Mouse (Mus musculus): ENCODE results near the gene Stub1. TPM values are rescaled to one million over a fixed set of nuclear protein-coding genes. Genes with fewer than 3 reads are reported as not detected.

Gene Stub1
- polyA plus RNA-seq, 1 experiment from 2014 or later: 322 TPM

- Histone ChIP-seq H3K27ac (ENCODE audit: low read depth, low read length) (peak overlapping the region; percentile 94), H3K4me1 (replicated peaks; ENCODE audit: control insufficient read depth, insufficient read depth, low read length) (peaks cover 31% of the 10 kb centered on the region), H3K27me3 (ENCODE audit: control insufficient read depth, insufficient read depth, low read length) (no peaks in the 10 kb centered on the region), H3K36me3 (ENCODE audit: control insufficient read depth, insufficient read depth, low read length) (no peaks in the 10 kb centered on the region), H3K9ac (ENCODE audit: low read length) (peak overlapping the region; percentile 90), H3K4me2 (ENCODE audit: low read depth, low read length, severe bottlenecking) (peak overlapping the region; percentile 91), H3K4me3 (ENCODE audit: low read depth, low read length) (peak overlapping the region; percentile 82), H3K9me3 (ENCODE audit: control insufficient read depth, low read length) (no peaks in the 10 kb centered on the region)
- under 1% methylated on average over 37 of the region's 37 CpGs for WGBS
- DNase-seq (ENCODE audit: low spot score) (peak; percentile 68), ATAC-seq (replicated peaks; ENCODE audit: low FRiP score) (no peak)
These were observed 36.9 kb downstream of the Stub1 start for GRCm38 (mm10) chr17:25796211-25796771.

GRCm38 (mm10) chr17:25795609-25796092 lies 37.6 kb downstream of the Stub1 start, which contains the start of gene AC134908.4:
AC134908.4 (minus strand) TSS chr17:25795659.
- peak; percentile 32 for ATAC-seq (replicated peaks; ENCODE audit: low FRiP score)

GRCm38 (mm10) chr17:25794998-25795397 lies 38.2 kb downstream of the Stub1 start:
- Histone ChIP-seq H3K9ac (ENCODE audit: low read length) (peak overlapping the region; percentile 90), H3K27ac (ENCODE audit: low read depth, low read length) (peak overlapping the region; percentile 94), H3K27me3 (ENCODE audit: control insufficient read depth, insufficient read depth, low read length) (no peaks in the 10 kb centered on the region), H3K4me3 (ENCODE audit: low read depth, low read length) (peak overlapping the region; percentile 82), H3K4me1 (replicated peaks; ENCODE audit: control insufficient read depth, insufficient read depth, low read length) (peaks cover 37% of the 10 kb centered on the region), H3K36me3 (ENCODE audit: control insufficient read depth, insufficient read depth, low read length) (no peaks in the 10 kb centered on the region), H3K9me3 (ENCODE audit: control insufficient read depth, low read length) (no peaks in the 10 kb centered on the region), H3K4me2 (ENCODE audit: low read depth, low read length, severe bottlenecking) (peak overlapping the region; percentile 91)
- DNase-seq (ENCODE audit: low spot score) (peak; percentile 66), ATAC-seq (replicated peaks; ENCODE audit: low FRiP score) (no peak)
- 51% methylated on average over 17 of the region's 17 CpGs for WGBS

More at GRCm38 (mm10) chr17:25795609-25796092, 37.6 kb downstream of the Stub1 start, which contains the start of gene AC134908.4:
- peak within 1 kb of the TSS; percentile 82 for H3K4me3 ChIP-seq (ENCODE audit: low read depth, low read length)
- H3K9me3 ChIP-seq (ENCODE audit: control insufficient read depth, low read length): no peaks in the 10 kb centered on the region
- DNase-seq (ENCODE audit: low spot score): peak; percentile 81
- peak within 1 kb of the TSS; percentile 94 for H3K27ac ChIP-seq (ENCODE audit: low read depth, low read length)
- H3K4me1 ChIP-seq (replicated peaks; ENCODE audit: control insufficient read depth, insufficient read depth, low read length): peaks cover 35% of the 10 kb centered on the region
- peak within 1 kb of the TSS; percentile 90 for H3K9ac ChIP-seq (ENCODE audit: low read length)
- no peaks in the 10 kb centered on the region for H3K27me3 ChIP-seq (ENCODE audit: control insufficient read depth, insufficient read depth, low read length)
- H3K36me3 ChIP-seq (ENCODE audit: control insufficient read depth, insufficient read depth, low read length): no peaks in the 10 kb centered on the region
- under 1% methylated on average over 6 of the region's 6 CpGs for WGBS
- H3K4me2 ChIP-seq (ENCODE audit: low read depth, low read length, severe bottlenecking): peak within 1 kb of the TSS; percentile 91

- 20% methylated on average over 13 of the region's 13 CpGs for WGBS
- peak overlapping the region; percentile 90 for H3K9ac ChIP-seq (ENCODE audit: low read length)
- no peaks in the 10 kb centered on the region for H3K27me3 ChIP-seq (ENCODE audit: control insufficient read depth, insufficient read depth, low read length)
- peak overlapping the region; percentile 94 for H3K27ac ChIP-seq (ENCODE audit: low read depth, low read length)
- DNase-seq (ENCODE audit: low spot score) (peak; percentile 74), ATAC-seq (replicated peaks; ENCODE audit: low FRiP score) (peak; percentile 32; the same call in 1 of the 2 replicates)
- peaks cover 37% of the 10 kb centered on the region for H3K4me1 ChIP-seq (replicated peaks; ENCODE audit: control insufficient read depth, insufficient read depth, low read length)
- no peaks in the 10 kb centered on the region; the same call in 1 of the 2 replicates for H3K36me3 ChIP-seq (ENCODE audit: control insufficient read depth, insufficient read depth, low read length)
- H3K4me3 ChIP-seq (ENCODE audit: low read depth, low read length): peak overlapping the region; percentile 82
- H3K4me2 ChIP-seq (ENCODE audit: low read depth, low read length, severe bottlenecking): peak overlapping the region; percentile 91
- no peaks in the 10 kb centered on the region for H3K9me3 ChIP-seq (ENCODE audit: control insufficient read depth, low read length)
These were observed 39.0 kb downstream of the Stub1 start for GRCm38 (mm10) chr17:25794197-25794596.

GRCm38 (mm10) chr17:25792615-25793014 lies 40.6 kb downstream of the Stub1 start, which contains the start of gene Fam173a:
Fam173a (minus strand) TSS chr17:25792901.
- H3K4me2 ChIP-seq (ENCODE audit: low read depth, low read length, severe bottlenecking): peak within 1 kb of the TSS; percentile 93
- H3K9me3 ChIP-seq (ENCODE audit: control insufficient read depth, low read length): no peaks in the 10 kb centered on the region
- no peaks in the 10 kb centered on the region for H3K27me3 ChIP-seq (ENCODE audit: control insufficient read depth, insufficient read depth, low read length)
- H3K4me1 ChIP-seq (replicated peaks; ENCODE audit: control insufficient read depth, insufficient read depth, low read length): peaks cover 37% of the 10 kb centered on the region
- ATAC-seq (replicated peaks; ENCODE audit: low FRiP score) (peak; percentile 34; the same call in 1 of the 2 replicates), DNase-seq (ENCODE audit: low spot score) (peak; percentile 83)
- peak within 1 kb of the TSS; percentile 90 for H3K9ac ChIP-seq (ENCODE audit: low read length)
- H3K27ac ChIP-seq (ENCODE audit: low read depth, low read length): peak within 1 kb of the TSS; percentile 94
- under 1% methylated on average over 14 of the region's 14 CpGs for WGBS
- H3K36me3 ChIP-seq (ENCODE audit: control insufficient read depth, insufficient read depth, low read length): no peaks in the 10 kb centered on the region; the same call in none of the 2 replicates
- H3K4me3 ChIP-seq (ENCODE audit: low read depth, low read length): peak within 1 kb of the TSS; percentile 75

- no peaks in the 10 kb centered on the region for H3K9me3 ChIP-seq (ENCODE audit: control insufficient read depth, low read length)
- H3K27me3 ChIP-seq (ENCODE audit: control insufficient read depth, insufficient read depth, low read length): no peaks in the 10 kb centered on the region
- peak; percentile 91 for DNase-seq (ENCODE audit: low spot score)
- peak overlapping the region; percentile 90 for H3K9ac ChIP-seq (ENCODE audit: low read length)
- H3K4me3 ChIP-seq (ENCODE audit: low read depth, low read length): peak overlapping the region; percentile 75
- under 1% methylated on average over 45 of the region's 45 CpGs for WGBS
- peak; percentile 49 for ATAC-seq (replicated peaks; ENCODE audit: low FRiP score)
- H3K36me3 ChIP-seq (ENCODE audit: control insufficient read depth, insufficient read depth, low read length): no peaks in the 10 kb centered on the region; the same call in none of the 2 replicates
- peak overlapping the region; percentile 94 for H3K27ac ChIP-seq (ENCODE audit: low read depth, low read length)
- peaks cover 37% of the 10 kb centered on the region for H3K4me1 ChIP-seq (replicated peaks; ENCODE audit: control insufficient read depth, insufficient read depth, low read length)
- H3K4me2 ChIP-seq (ENCODE audit: low read depth, low read length, severe bottlenecking): peak overlapping the region; percentile 93
These were observed 41.2 kb downstream of the Stub1 start for GRCm38 (mm10) chr17:25791843-25792527.

GRCm38 (mm10) chr17:25791320-25791842 lies 41.8 kb downstream of the Stub1 start:
- Histone ChIP-seq H3K9ac (ENCODE audit: low read length) (peak overlapping the region; percentile 90), H3K27ac (ENCODE audit: low read depth, low read length) (peak overlapping the region; percentile 94), H3K4me2 (ENCODE audit: low read depth, low read length, severe bottlenecking) (peak overlapping the region; percentile 93), H3K27me3 (ENCODE audit: control insufficient read depth, insufficient read depth, low read length) (no peaks in the 10 kb centered on the region), H3K36me3 (ENCODE audit: control insufficient read depth, insufficient read depth, low read length) (no peaks in the 10 kb centered on the region; the same call in none of the 2 replicates), H3K9me3 (ENCODE audit: control insufficient read depth, low read length) (no peaks in the 10 kb centered on the region), H3K4me1 (replicated peaks; ENCODE audit: control insufficient read depth, insufficient read depth, low read length) (peaks cover 37% of the 10 kb centered on the region), H3K4me3 (ENCODE audit: low read depth, low read length) (peak overlapping the region; percentile 75)
- peak; percentile 56 for DNase-seq (ENCODE audit: low spot score)
- WGBS: 30% methylated on average over 19 of the region's 19 CpGs
- no peak for ATAC-seq (replicated peaks; ENCODE audit: low FRiP score)

- Histone ChIP-seq H3K9ac (ENCODE audit: low read length) (no peak overlapping the region), H3K36me3 (ENCODE audit: control insufficient read depth, insufficient read depth, low read length) (no peaks in the 10 kb centered on the region; the same call in none of the 2 replicates), H3K9me3 (ENCODE audit: control insufficient read depth, low read length) (no peaks in the 10 kb centered on the region), H3K27ac (ENCODE audit: low read depth, low read length) (no peak overlapping the region), H3K4me2 (ENCODE audit: low read depth, low read length, severe bottlenecking) (no peak overlapping the region), H3K27me3 (ENCODE audit: control insufficient read depth, insufficient read depth, low read length) (no peaks in the 10 kb centered on the region), H3K4me1 (replicated peaks; ENCODE audit: control insufficient read depth, insufficient read depth, low read length) (peaks cover 18% of the 10 kb centered on the region), H3K4me3 (ENCODE audit: low read depth, low read length) (no peak overlapping the region)
- 89% methylated on average over 9 of the region's 9 CpGs for WGBS
- DNase-seq (ENCODE audit: low spot score) (no peak), ATAC-seq (replicated peaks; ENCODE audit: low FRiP score) (no peak)
These were observed 46.3 kb downstream of the Stub1 start for GRCm38 (mm10) chr17:25786781-25787504.
